Mouse (Mus musculus) intestine, embryonic 16.5 days (tissue): ENCODE results near the gene Hnf4a. TPM values are rescaled to one million over a fixed set of nuclear protein-coding genes. Genes with fewer than 3 reads are reported as not detected.

Experiments
- ATAC-seq: fragments of 200-750 bp; cut with Nextera tagmentation; 2 replicates; pipeline ENCODE4 v1.8.0; 2017; ENCODE audit warnings: moderate TSS enrichment, moderate library complexity
- H3K27ac ChIP-seq: fragments of 300-500 bp; sonication (generic); 2 replicates; pipeline ENCODE4 v1.5.1; 2014; ENCODE audit warnings: mild to moderate bottlenecking, low read length
- H3K27me3 ChIP-seq: fragments of 300-500 bp; sonication (generic); replicated peaks from 2 replicates; pipeline ENCODE4 v1.6.1; 2014; ENCODE audit warnings: low read length, control low read depth, mixed read lengths; ENCODE audit not compliant: control insufficient read depth, insufficient read depth
- H3K36me3 ChIP-seq: fragments of 300-500 bp; sonication (generic); 2 replicates; pipeline ENCODE4 v1.6.1; 2014; ENCODE audit warnings: low read length, control low read depth; ENCODE audit not compliant: control insufficient read depth, insufficient read depth
- H3K4me1 ChIP-seq: fragments of 300-500 bp; sonication (generic); 2 replicates; pipeline ENCODE4 v1.6.1; 2014; ENCODE audit warnings: low read length, control low read depth, mixed read lengths; ENCODE audit not compliant: control insufficient read depth, insufficient read depth
- H3K4me2 ChIP-seq: fragments of 300-500 bp; sonication (generic); 2 replicates; pipeline ENCODE4 v1.6.1; 2014; ENCODE audit warnings: low read depth, low read length, control low read depth
- H3K4me3 ChIP-seq: fragments of 300-500 bp; sonication (generic); 2 replicates; pipeline ENCODE4 v1.5.1; 2014; ENCODE audit warnings: mild to moderate bottlenecking, low read length
- H3K9ac ChIP-seq: fragments of 300-500 bp; sonication (generic); 2 replicates; pipeline ENCODE4 v1.6.1; 2014; ENCODE audit warnings: low read depth, low read length
- H3K9me3 ChIP-seq: fragments of 300-500 bp; sonication (generic); 2 replicates; pipeline ENCODE4 v1.6.1; 2016; ENCODE audit warnings: low read length, control low read depth; ENCODE audit not compliant: control insufficient read depth
- WGBS: fragments of 180-500 bp; shearing (Covaris S2); extraction: QIAGEN DNeasy Blood & Tissue Kit; methylation state at CpG from one replicate; pipeline ENCODE4 v1.1.7; 2014; 5-methylcytosine and 5-hydroxymethylcytosine counted together
- polyA plus RNA-seq: library from polyadenylated mRNA; unstranded; fragments of >200 nt; fragmentation: Nextera tagmentation; extraction: Ambion mirVana; gene quantifications from 2 replicates; pipeline ENCODE4 v1.2.1, GENCODE M21; 2015

The Hnf4a gene
- polyA plus RNA-seq, 1 experiment from 2014 or later, result 86.6 TPM

DNA sequence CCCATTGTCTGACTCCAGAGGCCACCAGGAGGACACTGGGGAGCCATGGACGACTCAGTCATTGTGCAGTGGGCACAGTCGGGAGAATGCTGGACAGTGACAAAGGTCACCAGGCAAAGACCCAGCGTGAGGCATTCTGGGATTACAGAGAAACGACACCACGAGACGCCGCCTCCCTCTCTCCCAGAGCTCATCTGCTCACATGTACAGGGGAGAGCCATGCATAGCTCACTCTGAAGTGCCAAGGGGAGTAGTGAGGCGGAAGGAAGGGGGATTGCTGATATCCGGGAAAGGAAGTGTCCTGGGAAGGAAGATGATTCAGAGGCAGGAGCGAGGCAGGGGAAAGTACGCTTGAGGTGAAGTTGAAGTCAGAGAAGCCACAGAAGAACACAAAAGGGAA lies 68.6 kb downstream of the Hnf4a start:
- Histone ChIP-seq H3K9me3 (no peaks in the 10 kb centered on the region), H3K4me3 (no peak overlapping the region), H3K4me1 (peaks cover 32% of the 10 kb centered on the region), H3K27me3 (no peaks in the 10 kb centered on the region), H3K36me3 (no peaks in the 10 kb centered on the region), H3K27ac (peak overlapping the region; percentile 76), H3K9ac (no peak overlapping the region; the same call in 1 of the 2 replicates), H3K4me2 (peak overlapping the region; percentile 4; the same call in 1 of the 2 replicates)
- WGBS, result 38% methylated on average over 11 of the region's 11 CpGs
- no peak for ATAC-seq

DNA sequence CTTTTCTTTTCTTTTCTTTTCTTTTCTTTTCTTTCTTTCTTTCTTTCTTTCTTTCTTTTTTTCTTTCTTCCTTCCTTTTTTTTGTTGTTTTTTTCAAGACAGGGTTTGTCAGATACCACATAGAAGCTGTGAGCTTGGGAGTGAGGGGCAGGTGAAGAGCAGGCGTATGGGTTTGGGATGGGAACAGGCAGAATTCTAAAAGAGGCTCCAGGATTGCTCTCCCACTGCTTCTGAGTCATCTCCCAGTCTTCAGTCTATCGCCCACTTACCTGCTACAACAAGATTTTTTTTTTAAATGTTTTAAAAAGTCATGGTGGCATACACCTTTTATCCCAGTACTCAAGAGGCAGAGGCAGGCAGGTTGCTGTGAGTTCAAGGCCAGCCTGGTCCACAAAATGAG lies 71.4 kb downstream of the Hnf4a start:
- H3K4me2 ChIP-seq, result no peak overlapping the region
- WGBS, result 91% methylated on average over 2 of the region's 2 CpGs
- H3K4me1 ChIP-seq, result peaks cover 31% of the 10 kb centered on the region
- no peak for ATAC-seq
- H3K9ac ChIP-seq, result no peak overlapping the region
- H3K36me3 ChIP-seq, result no peaks in the 10 kb centered on the region
- H3K9me3 ChIP-seq, result no peaks in the 10 kb centered on the region
- no peak overlapping the region for H3K27ac ChIP-seq
- H3K4me3 ChIP-seq, result no peak overlapping the region
- no peaks in the 10 kb centered on the region for H3K27me3 ChIP-seq

DNA sequence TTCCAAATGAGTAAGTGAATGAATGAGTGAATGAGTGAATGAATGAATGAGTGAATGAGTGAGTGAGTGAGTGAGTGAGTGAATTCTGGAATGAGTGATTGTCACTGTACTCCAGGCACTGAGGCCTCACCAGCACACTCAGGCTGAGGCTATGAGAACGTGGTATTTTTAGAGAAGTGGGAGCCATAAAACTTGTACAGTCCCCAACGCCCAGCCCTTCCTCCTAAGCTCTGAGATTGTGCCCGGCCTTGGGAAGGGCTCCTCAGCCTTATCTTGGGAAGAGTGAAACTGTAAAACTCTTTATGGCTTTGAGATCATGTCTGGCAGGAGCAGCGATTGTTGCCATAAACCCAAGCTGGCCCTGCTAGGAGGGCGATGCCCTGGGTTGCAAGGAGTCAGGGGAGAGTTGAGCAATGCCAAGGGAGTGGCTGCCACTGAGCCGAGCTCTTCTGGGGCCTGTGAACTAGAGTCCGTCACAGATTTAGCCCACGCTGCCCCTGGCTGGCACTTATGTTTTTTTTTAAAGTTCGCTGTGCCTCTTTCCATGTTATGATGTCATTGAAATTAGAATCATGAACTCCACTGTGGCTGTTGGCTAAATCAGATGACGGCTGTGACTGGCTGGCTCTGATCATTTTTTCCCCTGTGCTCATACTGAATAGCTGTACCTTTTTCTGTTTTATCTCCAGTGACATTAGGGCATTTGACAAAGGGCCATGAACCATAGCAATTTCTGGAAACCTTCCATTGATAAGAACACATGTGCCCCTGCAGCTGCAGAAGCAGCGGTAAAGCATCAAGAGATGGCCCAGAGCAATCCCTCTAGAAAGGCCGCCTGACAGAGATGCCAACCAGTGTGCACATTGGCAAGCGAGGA lies 73.7 kb downstream of the Hnf4a start:
- 55% methylated on average over 13 of the region's 13 CpGs for WGBS
- ATAC-seq, result peak; percentile 98
- peaks cover 28% of the 10 kb centered on the region for H3K4me1 ChIP-seq
- H3K9me3 ChIP-seq, result no peaks in the 10 kb centered on the region
- H3K27ac ChIP-seq, result peak overlapping the region; percentile 84
- 0 out of 2 replicates have a peak overlapping the region, but pooled peaks have one; percentile 14 for H3K9ac ChIP-seq
- H3K4me2 ChIP-seq, result no peak overlapping the region
- no peaks in the 10 kb centered on the region for H3K36me3 ChIP-seq
- H3K4me3 ChIP-seq, result no peak overlapping the region
- no peaks in the 10 kb centered on the region for H3K27me3 ChIP-seq

DNA sequence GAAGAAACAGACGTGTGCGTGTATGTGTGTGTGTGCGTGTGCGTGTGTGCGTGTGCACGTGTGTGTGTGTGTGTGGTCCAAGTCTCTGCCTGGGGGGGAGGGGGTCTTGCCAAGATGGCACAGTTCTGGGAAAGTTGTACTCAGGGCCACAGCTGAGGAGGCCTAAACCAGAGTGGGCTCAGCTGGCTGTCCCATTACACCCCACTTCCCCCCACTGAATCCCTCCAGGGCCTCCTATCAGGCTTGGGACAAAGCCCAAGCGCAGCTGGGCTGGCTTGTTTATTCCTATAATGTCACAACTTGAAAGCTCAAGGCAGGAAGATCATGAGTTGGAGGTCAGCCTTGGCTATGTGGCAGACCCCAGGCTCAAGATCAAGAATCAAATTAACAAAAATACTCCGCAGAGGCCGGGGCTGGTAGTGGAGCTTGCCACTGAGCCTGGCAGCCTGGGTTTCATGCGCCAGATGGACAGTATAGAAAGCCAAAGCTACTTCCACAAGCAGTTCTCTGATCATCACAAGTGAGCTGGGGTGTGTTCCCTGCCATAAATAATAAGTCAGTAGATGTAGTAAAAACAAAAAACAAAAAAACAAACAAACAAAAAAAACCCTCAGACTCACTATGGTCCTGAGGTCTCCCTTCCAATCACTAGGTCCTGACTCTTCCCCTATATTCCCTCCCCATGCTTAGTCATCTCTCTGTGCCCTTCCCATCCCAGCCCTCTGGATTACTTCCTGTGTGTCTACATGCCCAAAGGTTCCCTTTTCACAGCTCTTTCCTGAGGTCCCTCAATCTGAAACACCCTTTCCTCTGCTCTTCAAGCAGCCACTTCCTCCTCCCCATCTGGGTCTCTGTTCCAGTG lies 76.8 kb downstream of the Hnf4a start:
- H3K4me3 ChIP-seq, result no peak overlapping the region
- H3K4me1 ChIP-seq, result peaks cover 23% of the 10 kb centered on the region
- H3K27ac ChIP-seq, result peak overlapping the region; percentile 4; the same call in 1 of the 2 replicates
- H3K9me3 ChIP-seq, result no peaks in the 10 kb centered on the region
- 87% methylated on average over 10 of the region's 10 CpGs for WGBS
- no peaks in the 10 kb centered on the region for H3K36me3 ChIP-seq
- H3K4me2 ChIP-seq, result no peak overlapping the region
- ATAC-seq, result no peak
- H3K9ac ChIP-seq, result no peak overlapping the region
- no peaks in the 10 kb centered on the region for H3K27me3 ChIP-seq

DNA sequence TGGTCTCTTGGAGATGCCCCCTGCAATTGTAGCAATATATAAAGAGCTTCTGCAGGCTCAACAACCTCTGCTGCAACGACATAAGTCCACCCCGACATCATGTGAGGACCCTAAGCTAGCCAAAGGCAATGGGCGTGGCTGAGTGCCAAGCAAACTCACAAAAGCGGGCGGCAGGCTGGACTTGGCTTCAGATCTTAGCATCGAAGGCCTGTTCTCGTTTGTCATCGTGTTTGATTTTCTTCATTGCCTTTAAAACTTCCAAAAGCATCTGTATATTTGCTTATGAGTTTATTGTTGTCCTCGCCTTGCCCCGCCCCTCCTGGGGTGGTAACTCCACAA lies 77.4 kb downstream of the Hnf4a start:
- H3K4me1 ChIP-seq, result peaks cover 17% of the 10 kb centered on the region
- WGBS, result 78% methylated on average over 10 of the region's 10 CpGs
- ATAC-seq, result no peak
- no peak overlapping the region for H3K9ac ChIP-seq
- H3K4me3 ChIP-seq, result no peak overlapping the region
- no peak overlapping the region for H3K27ac ChIP-seq
- H3K27me3 ChIP-seq, result no peaks in the 10 kb centered on the region
- H3K36me3 ChIP-seq, result no peaks in the 10 kb centered on the region
- H3K4me2 ChIP-seq, result no peak overlapping the region
- no peaks in the 10 kb centered on the region for H3K9me3 ChIP-seq

DNA sequence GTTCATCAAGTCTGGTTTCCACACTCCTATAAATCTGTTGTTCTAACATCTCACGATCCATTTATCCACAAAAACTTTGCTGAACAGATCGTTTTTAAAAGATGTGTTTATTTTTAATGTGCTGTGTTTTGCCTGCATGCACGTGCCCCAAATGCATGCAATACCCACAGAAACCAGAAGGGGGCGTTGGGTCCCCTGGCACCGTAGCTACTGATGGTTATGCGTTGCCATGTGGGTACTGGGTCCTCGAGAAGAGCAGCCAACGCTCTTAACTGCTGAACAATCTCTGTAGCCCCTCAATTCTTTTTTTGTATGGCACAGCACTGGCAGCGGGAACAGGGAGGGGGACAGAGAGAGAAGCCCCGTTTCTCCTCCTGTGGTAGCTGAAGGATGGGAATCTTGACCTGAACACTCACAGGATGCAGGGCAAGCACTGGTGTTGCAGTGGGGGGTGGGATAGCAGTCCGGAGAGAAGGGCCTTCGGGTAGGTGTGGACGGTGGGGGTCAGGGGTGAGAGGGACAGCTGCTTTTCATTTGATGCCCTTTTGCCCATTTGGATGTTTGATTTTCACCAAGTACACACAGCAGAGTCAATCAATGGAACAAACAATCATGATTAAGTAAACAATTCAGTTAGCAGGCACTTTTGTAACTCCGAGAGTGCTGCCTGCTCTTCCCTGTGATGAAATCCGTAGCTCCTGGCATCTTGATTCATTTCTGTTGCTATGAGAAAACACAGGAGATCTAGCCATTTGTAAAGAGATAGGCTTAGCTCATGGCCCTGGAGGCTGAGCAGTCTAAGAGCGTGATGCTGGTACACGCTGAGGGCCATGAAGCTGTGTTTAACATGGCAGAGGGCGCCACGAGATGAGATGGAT lies 80.0 kb downstream of the Hnf4a start:
- Histone ChIP-seq H3K27ac (no peak overlapping the region), H3K4me1 (peaks cover 14% of the 10 kb centered on the region; the same call in 1 of the 2 replicates), H3K27me3 (no peaks in the 10 kb centered on the region), H3K36me3 (no peaks in the 10 kb centered on the region), H3K4me2 (no peak overlapping the region), H3K9me3 (no peaks in the 10 kb centered on the region), H3K4me3 (no peak overlapping the region), H3K9ac (no peak overlapping the region)
- WGBS, result 42% methylated on average over 19 of the region's 19 CpGs
- no peak for ATAC-seq

DNA sequence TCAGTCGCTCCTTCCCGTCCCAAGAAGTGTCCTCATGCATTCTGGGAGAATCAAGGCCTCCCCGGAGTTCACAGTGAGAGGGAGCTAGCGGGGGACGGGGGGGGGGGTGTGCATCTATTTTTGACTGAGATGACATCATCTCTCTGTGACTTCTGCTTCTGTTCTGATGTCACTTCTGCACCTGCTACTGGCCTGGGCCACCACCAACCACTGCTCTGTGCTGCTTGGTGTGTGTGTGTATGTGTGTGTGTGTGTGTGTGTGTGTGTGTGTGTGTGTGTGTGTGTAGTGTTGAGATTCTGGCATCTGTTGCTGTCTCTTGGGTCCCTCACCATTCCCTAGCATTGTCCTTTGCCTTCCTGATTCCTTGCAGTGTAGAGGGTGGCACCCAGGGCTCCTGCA lies 80.9 kb downstream of the Hnf4a start:
- Histone ChIP-seq H3K4me3 (no peak overlapping the region), H3K27me3 (no peaks in the 10 kb centered on the region), H3K36me3 (no peaks in the 10 kb centered on the region), H3K4me1 (peaks cover 14% of the 10 kb centered on the region; the same call in 1 of the 2 replicates), H3K4me2 (no peak overlapping the region), H3K9ac (no peak overlapping the region), H3K27ac (no peak overlapping the region), H3K9me3 (no peaks in the 10 kb centered on the region)
- ATAC-seq, result no peak
- 66% methylated on average over 5 of the region's 5 CpGs for WGBS

DNA sequence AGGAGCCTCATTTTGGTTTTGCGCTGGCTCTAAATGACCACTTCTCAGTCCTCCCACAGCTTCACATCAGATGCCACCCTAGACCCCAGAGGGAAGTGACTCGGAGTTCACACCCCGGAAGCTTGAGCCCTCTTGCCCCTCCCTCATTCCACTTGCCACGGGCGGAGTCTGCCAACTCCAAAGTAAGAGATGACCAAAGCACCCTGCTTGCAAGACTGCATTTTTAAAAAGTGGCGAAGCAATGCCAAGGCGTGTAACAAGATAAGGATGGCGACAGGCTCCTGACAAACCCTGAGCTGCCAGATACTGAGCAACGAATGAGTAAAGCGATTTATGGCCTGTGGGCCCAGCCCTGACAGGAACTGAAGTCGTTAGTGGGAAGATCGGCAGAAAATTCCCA lies 83.6 kb downstream of the Hnf4a start:
- Histone ChIP-seq H3K9ac (no peak overlapping the region), H3K36me3 (no peaks in the 10 kb centered on the region), H3K9me3 (no peaks in the 10 kb centered on the region), H3K4me3 (no peak overlapping the region), H3K4me1 (peaks cover 18% of the 10 kb centered on the region), H3K27me3 (no peaks in the 10 kb centered on the region), H3K27ac (peak overlapping the region; percentile 34; the same call in 1 of the 2 replicates), H3K4me2 (0 out of 2 replicates have a peak overlapping the region, but pooled peaks have one; percentile 0)
- 46% methylated on average over 12 of the region's 12 CpGs for WGBS
- 0 out of 2 replicates have a peak, but pooled peaks have one; percentile 17 for ATAC-seq
